Mouse (Mus musculus) liver, postnatal 0 days (tissue): Measurements from ENCODE around the gene Trim15. TPM values are rescaled to one million over a fixed set of nuclear protein-coding genes. Genes with fewer than 3 reads are reported as not detected.

Experiments
- ATAC-seq: fragments of 200-750 bp; cut with Nextera tagmentation; 2 replicates; pipeline ENCODE4 v1.8.0; 2017; ENCODE audit warnings: mild to moderate bottlenecking, moderate library complexity
- DNase-seq: peaks from one replicate; pipeline ENCODE4 v3.0.0-alpha.2; 2016
- H3K27ac ChIP-seq: fragments of 300-500 bp; sonication (generic); 2 replicates; pipeline ENCODE4 v1.5.1; 2014; ENCODE audit warnings: antibody characterized with exemption, moderate library complexity, mild to moderate bottlenecking, low read depth
- H3K27me3 ChIP-seq: fragments of 300-500 bp; sonication (generic); 2 replicates; pipeline ENCODE4 v1.6.1; 2014; ENCODE audit warnings: low read length, control low read depth, mixed read lengths; ENCODE audit not compliant: insufficient read depth
- H3K36me3 ChIP-seq: fragments of 300-500 bp; sonication (generic); replicated peaks from 2 replicates; pipeline ENCODE4 v1.6.1; 2014; ENCODE audit warnings: mild to moderate bottlenecking, control low read depth, low read length, moderate library complexity, mixed read lengths; ENCODE audit not compliant: insufficient read depth
- H3K4me1 ChIP-seq: fragments of 300-500 bp; sonication (generic); 2 replicates; pipeline ENCODE4 v1.6.1; 2014; ENCODE audit warnings: antibody characterized with exemption, mild to moderate bottlenecking, control low read depth; ENCODE audit not compliant: insufficient read depth
- H3K4me2 ChIP-seq: fragments of 300-500 bp; sonication (generic); 2 replicates; pipeline ENCODE4 v1.6.1; 2014; ENCODE audit warnings: low read depth, mild to moderate bottlenecking, low read length, moderate library complexity, mixed read lengths
- H3K4me3 ChIP-seq: fragments of 300-500 bp; sonication (generic); 2 replicates; pipeline ENCODE4 v1.5.1; 2014; ENCODE audit warnings: low read depth, low read length
- H3K9ac ChIP-seq: fragments of 300-500 bp; sonication (generic); replicated peaks from 2 replicates; pipeline ENCODE4 v1.6.1; 2014; ENCODE audit warnings: mild to moderate bottlenecking, moderate library complexity
- H3K9me3 ChIP-seq: fragments of 300-500 bp; sonication (generic); 2 replicates; pipeline ENCODE4 v1.6.1; 2016; ENCODE audit warnings: mild to moderate bottlenecking, control low read depth, low read length, mixed read lengths
- CTCF ChIP-seq: sonication (generic); IDR thresholded peaks from 2 replicates; pipeline ENCODE4 v1.5.1; 2016; ENCODE audit warnings: antibody characterized with exemption, low read depth
- EP300 ChIP-seq: IDR thresholded peaks from 2 replicates; pipeline ENCODE4 v1.6.1; 2016; ENCODE audit warnings: antibody characterized with exemption, low read depth, mild to moderate bottlenecking
- WGBS: fragments of 180-500 bp; shearing (Covaris S2); extraction: QIAGEN DNeasy Blood & Tissue Kit; methylation state at CpG from one replicate; pipeline ENCODE4 v1.1.7; 2014; ENCODE audit not compliant: insufficient replicate concordance; 5-methylcytosine and 5-hydroxymethylcytosine counted together
- polyA plus RNA-seq: library from polyadenylated mRNA; unstranded; fragments of >200 nt; fragmentation: Nextera tagmentation; extraction: Ambion mirVana; gene quantifications from 2 replicates; pipeline ENCODE4 v1.2.1, GENCODE M21; 2015

Trim15 gene
- polyA plus RNA-seq, 1 experiment from 2014 or later, result 0.12 TPM

GRCm38 (mm10) chr17:36825525-36825924 lies 41.5 kb downstream of the Trim15 start:
- H3K9me3 ChIP-seq, result no peaks in the 10 kb centered on the region
- DNase-seq (no peak), ATAC-seq (0 out of 2 replicates have a peak, but pooled peaks have one; percentile 26)
- no peak overlapping the region for H3K9ac ChIP-seq
- H3K4me3 ChIP-seq, result no peak overlapping the region
- no peaks in the 10 kb centered on the region for H3K27me3 ChIP-seq
- H3K4me1 ChIP-seq, result peaks cover 3% of the 10 kb centered on the region; the same call in 1 of the 2 replicates
- 25% methylated on average over 4 of the region's 4 CpGs for WGBS
- no peaks in the 10 kb centered on the region for H3K36me3 ChIP-seq
- TF ChIP-seq CTCF (peak; percentile 49), EP300 (no peak)
- H3K27ac ChIP-seq, result no peak overlapping the region
- no peak overlapping the region for H3K4me2 ChIP-seq

- no peaks in the 10 kb centered on the region for H3K36me3 ChIP-seq
- H3K9ac ChIP-seq, result no peak overlapping the region
- DNase-seq, result peak; percentile 74
- ATAC-seq, result peak; percentile 54
- no peak overlapping the region for H3K4me3 ChIP-seq
- H3K27me3 ChIP-seq, result no peaks in the 10 kb centered on the region
- H3K27ac ChIP-seq, result no peak overlapping the region
- no peaks in the 10 kb centered on the region for H3K9me3 ChIP-seq
- H3K4me2 ChIP-seq, result no peak overlapping the region
- peaks cover 3% of the 10 kb centered on the region; the same call in 1 of the 2 replicates for H3K4me1 ChIP-seq
- peak; percentile 85 for TF ChIP-seq CTCF
- no peak for TF ChIP-seq EP300
Observed at GRCm38 (mm10) chr17:36824005-36824404, 43.0 kb downstream of the Trim15 start.

- Histone ChIP-seq H3K27ac (no peak within 1 kb of the TSS), H3K4me3 (no peak within 1 kb of the TSS), H3K9me3 (no peaks in the 10 kb centered on the region), H3K36me3 (no peaks in the 10 kb centered on the region), H3K27me3 (no peaks in the 10 kb centered on the region), H3K9ac (no peak within 1 kb of the TSS), H3K4me2 (no peak within 1 kb of the TSS), H3K4me1 (no peaks in the 10 kb centered on the region)
- TF ChIP-seq EP300 (no peak), CTCF (no peak)
- ATAC-seq (no peak), DNase-seq (no peak)
Observed at GRCm38 (mm10) chr17:36811871-36812270, 55.1 kb downstream of the Trim15 start, which contains the start of gene H2-M10.6. Gene H2-M10.6, plus strand, starts transcription at chr17:36812171.

Other genes starting within 250 kb of the Trim15 start
- gene H2-M9, start 224.5 kb downstream of the Trim15 start, polyA plus RNA-seq, result not detected in 2 replicates
- gene H2-M1, start 195.0 kb downstream of the Trim15 start, polyA plus RNA-seq, result not detected in 2 replicates
- gene H2-M10.5, start 94.3 kb downstream of the Trim15 start, polyA plus RNA-seq, result not detected in 2 replicates
- not detected in 2 replicates for gene H2-M10.6, start 55.0 kb downstream of the Trim15 start, polyA plus RNA-seq
- gene Trim26, start 30.1 kb downstream of the Trim15 start, polyA plus RNA-seq, result 16.8 and 19.1 TPM in 2 replicates
- gene Trim10, start 2.4 kb upstream of the Trim15 start, polyA plus RNA-seq, result 85.7 and 86.7 TPM in 2 replicates
- gene Trim40, start 22.9 kb upstream of the Trim15 start, polyA plus RNA-seq, result not detected in 2 replicates
- gene Trim31, start 30.9 kb upstream of the Trim15 start, polyA plus RNA-seq, result not detected in 2 replicates
- 0.11 TPM in 1 of 2 replicates, not detected in the other for gene Rnf39, start 75.7 kb upstream of the Trim15 start, polyA plus RNA-seq
- gene Ppp1r11, start 84.5 kb upstream of the Trim15 start, polyA plus RNA-seq, result 39.9 and 41.7 TPM in 2 replicates
- 19.3 and 23.7 TPM in 2 replicates for gene Znrd1, start 91.3 kb upstream of the Trim15 start, polyA plus RNA-seq
- gene Znrd1as, start 91.4 kb upstream of the Trim15 start, polyA plus RNA-seq, result 4.1 and 5.6 TPM in 2 replicates
- gene 2410137M14Rik, start 114.0 kb upstream of the Trim15 start, polyA plus RNA-seq, result not detected in 2 replicates
- gene H2-M5, start 122.3 kb upstream of the Trim15 start, polyA plus RNA-seq, result 0.04 TPM in 1 of 2 replicates, not detected in the other
- gene Zfp57, start 134.0 kb upstream of the Trim15 start, polyA plus RNA-seq, result 1.4 and 2.3 TPM in 2 replicates
- not detected in 2 replicates for gene Mog, start 156.2 kb upstream of the Trim15 start, polyA plus RNA-seq
- 0.41 and 0.46 TPM in 2 replicates for gene Gabbr1, start 178.8 kb upstream of the Trim15 start, polyA plus RNA-seq
- not detected in 2 replicates for gene Olfr90, start 221.3 kb upstream of the Trim15 start, polyA plus RNA-seq
- gene Olfr91, start 231.1 kb upstream of the Trim15 start, polyA plus RNA-seq, result not detected in 2 replicates